Mouse (Mus musculus) myocyte (in vitro differentiated cells): ENCODE measurements around the gene Axin2.

ENCODE experiments used
- CEBPB ChIP-seq: IDR thresholded peaks from 2 replicates; pipeline ENCODE4 v1.6.1; 2011; ENCODE audit warnings: mild to moderate bottlenecking, moderate library complexity; ENCODE audit not compliant: poor library complexity, insufficient read depth, severe bottlenecking
- E2F4 ChIP-seq: IDR thresholded peaks from one replicate; pipeline ENCODE4 v1.6.1; 2011; ENCODE audit warnings: mild to moderate bottlenecking, control low read depth, moderate library complexity; ENCODE audit not compliant: insufficient read depth
- MAX ChIP-seq: IDR thresholded peaks from one replicate; pipeline ENCODE4 v1.6.1; 2011; ENCODE audit warnings: low read depth, mild to moderate bottlenecking, control low read depth
- MYOD1 ChIP-seq, 3 experiments: IDR thresholded peaks; one replicate each; pipeline ENCODE4 v1.6.1; 2011; ENCODE audit warnings: control low read depth in 2 of 3, low read depth in 2 of 3, mild to moderate bottlenecking in 2 of 3, moderate library complexity in 1 of 3; ENCODE audit not compliant: insufficient read length in 2 of 3, control insufficient read depth in 1 of 3
- MYOG ChIP-seq, 3 experiments: IDR thresholded peaks; one replicate each; pipeline ENCODE4 v1.6.1; 2011; ENCODE audit warnings: control low read depth in 2 of 3, low read depth in 2 of 3, mild to moderate bottlenecking in 2 of 3; ENCODE audit not compliant: insufficient read length in 2 of 3, control insufficient read depth in 1 of 3, insufficient read depth in 1 of 3
- POLR2A ChIP-seq: IDR thresholded peaks from one replicate; pipeline ENCODE4 v1.6.1; 2011; ENCODE audit warnings: low read depth, mild to moderate bottlenecking, control low read depth, moderate library complexity; ENCODE audit not compliant: insufficient read length
- POLR2AphosphoS2 ChIP-seq: IDR thresholded peaks from one replicate; pipeline ENCODE4 v1.6.1; 2011; ENCODE audit warnings: low read depth, control low read depth; ENCODE audit not compliant: insufficient read length
- REST ChIP-seq: IDR thresholded peaks from one replicate; pipeline ENCODE4 v1.6.1; 2011; ENCODE audit warnings: mild to moderate bottlenecking, control low read depth, moderate library complexity; ENCODE audit not compliant: insufficient read depth, insufficient read length
- SRF ChIP-seq: IDR thresholded peaks from one replicate; pipeline ENCODE4 v1.6.1; 2011; ENCODE audit warnings: low read depth; ENCODE audit not compliant: control insufficient read depth, insufficient read length
- TCF12 ChIP-seq: IDR thresholded peaks from one replicate; pipeline ENCODE4 v1.6.1; 2011; ENCODE audit warnings: mild to moderate bottlenecking, control low read depth; ENCODE audit not compliant: poor library complexity, insufficient read depth, severe bottlenecking
- TCF3 ChIP-seq: IDR thresholded peaks from one replicate; pipeline ENCODE4 v1.6.1; 2011; ENCODE audit warnings: low read depth, control low read depth; ENCODE audit not compliant: insufficient read length
- USF1 ChIP-seq: IDR thresholded peaks from one replicate; pipeline ENCODE4 v1.6.1; 2011; ENCODE audit warnings: low read depth, mild to moderate bottlenecking, control low read depth, moderate library complexity

DNA sequence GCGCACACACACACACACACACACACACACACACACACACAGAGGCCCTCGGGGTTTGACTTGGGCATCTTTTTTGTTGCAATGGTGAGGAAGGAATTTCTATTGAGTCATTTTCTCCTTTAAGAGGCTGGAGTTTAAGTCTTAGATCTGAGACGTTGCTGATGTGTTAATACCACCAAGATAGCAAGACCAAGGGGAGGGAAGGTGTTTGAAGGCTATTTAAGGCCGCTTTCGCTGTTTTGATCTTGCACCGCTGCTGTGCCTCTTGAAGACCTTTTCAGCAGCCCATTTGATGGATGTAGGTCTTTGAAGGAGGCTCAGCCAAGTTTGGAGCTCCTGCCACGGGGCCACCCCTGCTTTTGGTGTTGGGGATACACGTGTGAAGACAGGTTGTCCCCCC, 7.9 kb downstream of the Axin2 start:
- TF ChIP-seq POLR2A (no peak), E2F4 (no peak), USF1 (no peak), MYOG (IDR thresholded peaks at IDR 0.05; ENCODE audit: control insufficient read depth in 1 of 3, insufficient read depth in 1 of 3, insufficient read length in 2 of 3, low read depth in 2 of 3) (no peak), MYOD1 (IDR thresholded peaks at IDR 0.05; ENCODE audit: control insufficient read depth in 1 of 3, insufficient read length in 2 of 3, low read depth in 2 of 3) (no peak), CEBPB (no peak), MAX (no peak), POLR2AphosphoS2 (no peak), TCF12 (no peak), TCF3 (no peak), SRF (no peak), REST (no peak)
